In the genomic region with DNA sequence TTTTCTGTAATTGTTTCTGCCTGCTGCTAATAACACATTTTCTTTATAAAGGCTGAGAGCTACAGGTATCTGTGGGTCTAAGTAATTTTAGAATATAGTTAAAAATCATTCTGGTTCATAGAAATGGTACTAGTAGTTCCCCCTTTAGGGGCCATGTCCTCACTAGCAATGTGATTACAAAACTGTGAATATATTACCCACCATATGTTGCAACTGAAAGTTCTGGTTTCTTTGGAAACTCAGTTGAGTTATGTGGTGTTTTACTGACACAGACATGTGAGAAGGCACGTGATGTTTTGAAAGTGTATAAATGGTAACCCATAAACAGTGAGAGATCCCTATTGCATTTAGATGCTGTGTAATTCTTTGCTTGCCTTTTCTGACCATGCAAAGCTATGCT, we compare ENCODE assay signal across 13 mouse cellular contexts.
"Had no signal": no experiment of that assay in that cellular context is flagged by ENCODE, and none has a peak within 500 bp of the region (broad histone marks: within the 10 kb centered on the region; RNA-seq: fewer than 3 reads in every experiment).

No protein-coding gene starts in this region.

- H3K36me3 ChIP-seq: liver, embryonic 12.5 days; midbrain, embryonic 13.5 days; midbrain, embryonic 15.5 days; neural tube, embryonic 12.5 days had no signal

- H3K27me3 ChIP-seq: liver, embryonic 12.5 days; megakaryocyte, embryonic 14.5 days; midbrain, embryonic 13.5 days; midbrain, embryonic 15.5 days; neural tube, embryonic 12.5 days had no signal

- H3K4me2 ChIP-seq: liver, embryonic 12.5 days; lung, embryonic 14.5 days; midbrain, embryonic 11.5 days; midbrain, embryonic 13.5 days; midbrain, embryonic 15.5 days; neural tube, embryonic 12.5 days had no signal

- H3K27ac ChIP-seq: liver, embryonic 12.5 days; liver, embryonic 14.5 days; macrophage; midbrain, embryonic 13.5 days; midbrain, embryonic 15.5 days; neural tube, embryonic 12.5 days had no signal

- ATAC-seq: liver, embryonic 12.5 days; midbrain, embryonic 13.5 days; midbrain, embryonic 15.5 days had no signal

- H3K4me1 ChIP-seq: liver, embryonic 12.5 days; megakaryocyte, embryonic 14.5 days; midbrain, embryonic 13.5 days; midbrain, embryonic 15.5 days; neural tube, embryonic 12.5 days had no signal

- H3K9ac ChIP-seq: liver, embryonic 12.5 days; liver, embryonic 14.5 days; lung, embryonic 14.5 days; midbrain, embryonic 13.5 days; midbrain, embryonic 15.5 days; neural tube, embryonic 12.5 days had no signal

- H3K4me3 ChIP-seq: liver, embryonic 12.5 days; megakaryocyte, embryonic 14.5 days; midbrain, embryonic 13.5 days; midbrain, embryonic 15.5 days; neural tube, embryonic 12.5 days had no signal

- DNase-seq: lung, embryonic 14.5 days; right cerebral cortex, postnatal 14 days; thymus, adult 18-20 months; thymus, postnatal 14 days; thymus, postnatal 36 days had no signal

- H3K9me3 ChIP-seq: liver, embryonic 12.5 days; megakaryocyte, embryonic 14.5 days; midbrain, embryonic 13.5 days; midbrain, embryonic 15.5 days; neural tube, embryonic 12.5 days had no signal
